Mouse (Mus musculus): ENCODE measurements at regions not wholly inside any gene's neighbourhood (a gene's known extent, or its start where the extent isn't known, plus 50 kb on each side); places are given as distances from the start of the nearest gene placed in this dataset.

- ATAC-seq = no peak
These were observed 78.6 kb upstream of the Nkx1-1 start for GRCm38 (mm10) chr5:33512253-33512884.

DNA sequence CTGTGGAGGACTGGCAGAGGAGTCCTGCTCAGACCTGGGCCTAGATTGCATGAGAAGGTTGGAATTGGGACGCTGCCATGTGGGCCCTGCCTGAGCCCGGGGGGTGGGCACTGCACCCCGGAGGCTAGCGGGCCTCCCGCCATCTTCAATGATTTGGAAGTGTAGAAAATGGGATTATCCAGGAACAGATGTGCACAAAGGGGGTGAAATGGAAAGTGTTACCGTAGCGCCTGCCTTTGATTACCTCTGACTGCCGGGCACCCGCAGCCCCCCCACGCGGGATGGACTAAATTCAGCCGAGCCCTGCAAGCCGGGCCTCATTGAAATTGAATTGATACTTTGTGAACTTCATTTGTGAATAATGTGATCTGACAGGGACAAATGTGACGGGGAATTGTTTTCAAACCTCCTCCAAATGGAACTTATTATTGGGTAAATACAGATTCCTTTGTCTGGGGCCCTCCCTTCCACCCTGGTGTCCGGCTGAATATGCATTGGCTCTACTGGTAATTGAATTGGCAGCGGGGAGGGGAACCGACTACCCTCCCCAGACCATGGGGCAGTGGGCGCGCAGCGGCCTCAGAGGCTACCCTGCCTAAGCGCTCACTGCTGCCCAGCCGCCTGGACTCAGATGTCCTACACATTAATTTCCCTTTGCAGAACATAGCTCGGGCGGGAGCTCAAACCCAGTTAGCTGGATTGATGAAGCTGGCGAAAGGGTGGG, 77.9 kb upstream of the Nkx1-1 start:
- no peak for ATAC-seq

DNA sequence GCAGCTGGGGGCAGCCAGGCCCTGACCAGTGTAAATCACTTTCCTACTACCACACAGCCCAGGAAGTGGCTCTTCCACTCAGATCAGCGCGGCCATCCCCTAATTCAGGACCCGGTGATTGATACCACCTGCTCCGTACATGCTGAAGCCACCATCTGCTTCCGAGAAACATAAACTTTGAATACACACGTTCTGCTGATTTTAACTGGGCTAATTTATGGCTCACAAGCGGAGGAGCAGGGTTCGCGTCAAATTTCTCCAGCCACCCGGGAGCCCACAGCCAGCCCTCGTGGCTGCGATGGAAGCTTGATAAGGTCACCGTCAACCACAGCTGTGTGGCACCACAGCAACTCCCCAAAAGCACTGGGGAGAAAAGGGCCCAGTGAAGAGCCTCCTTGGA, 72.0 kb upstream of the Nkx1-1 start:
- no peak for ATAC-seq

- no peak for ATAC-seq
These were observed 68.1 kb upstream of the Nkx1-1 start for GRCm38 (mm10) chr5:33501735-33502495.

DNA sequence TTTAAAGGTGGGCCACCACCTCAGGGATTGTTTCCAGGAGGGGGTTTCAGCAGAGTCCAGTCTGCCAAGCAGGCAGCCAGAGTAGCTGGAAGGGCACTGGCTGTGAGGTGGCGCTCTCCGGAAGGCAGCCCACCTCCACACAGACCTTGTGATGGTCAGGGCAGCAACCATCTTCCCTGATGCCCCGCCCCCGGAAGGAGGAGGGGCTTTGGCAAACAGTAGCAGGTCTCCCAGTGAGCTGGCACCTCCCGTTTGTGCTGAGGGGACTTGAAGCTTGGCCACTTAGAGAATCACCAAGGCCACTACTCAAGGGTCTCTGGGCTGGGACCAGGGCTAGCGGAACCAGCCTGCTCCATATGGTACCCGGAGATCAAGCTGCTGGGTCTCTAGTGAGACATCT, 67.4 kb upstream of the Nkx1-1 start:
- no peak for ATAC-seq

GRCm38 (mm10) chr5:33495900-33496529, 62.2 kb upstream of the Nkx1-1 start:
- no peak for ATAC-seq

DNA sequence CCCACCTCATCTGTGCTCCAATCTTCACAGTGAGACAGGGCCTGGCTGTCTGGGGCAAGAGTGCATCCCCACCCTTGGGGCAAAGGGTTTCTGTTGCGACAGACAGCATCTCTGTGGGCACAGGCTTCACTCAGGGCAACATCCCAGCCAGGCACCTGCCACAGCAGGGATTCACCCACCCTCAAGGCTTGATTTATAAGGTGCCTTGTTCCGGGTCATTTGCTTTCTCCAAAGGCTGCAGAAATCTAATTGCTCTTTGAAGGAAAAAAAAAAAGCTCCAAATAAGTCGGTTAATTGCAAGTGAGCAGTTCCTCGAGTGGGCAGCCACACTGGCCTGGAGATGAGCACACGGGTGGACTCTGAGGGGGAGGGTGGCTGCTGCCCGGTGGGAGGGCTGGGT, 61.5 kb upstream of the Nkx1-1 start:
- no peak for ATAC-seq

- no peak for ATAC-seq
These were observed 59.0 kb upstream of the Nkx1-1 start for GRCm38 (mm10) chr5:33492604-33493315.

- ATAC-seq = no peak
These were observed 55.5 kb upstream of the Nkx1-1 start for GRCm38 (mm10) chr5:33489286-33489685.

- no peak for ATAC-seq
These were observed 54.4 kb upstream of the Nkx1-1 start for GRCm38 (mm10) chr5:33488152-33488561.

DNA sequence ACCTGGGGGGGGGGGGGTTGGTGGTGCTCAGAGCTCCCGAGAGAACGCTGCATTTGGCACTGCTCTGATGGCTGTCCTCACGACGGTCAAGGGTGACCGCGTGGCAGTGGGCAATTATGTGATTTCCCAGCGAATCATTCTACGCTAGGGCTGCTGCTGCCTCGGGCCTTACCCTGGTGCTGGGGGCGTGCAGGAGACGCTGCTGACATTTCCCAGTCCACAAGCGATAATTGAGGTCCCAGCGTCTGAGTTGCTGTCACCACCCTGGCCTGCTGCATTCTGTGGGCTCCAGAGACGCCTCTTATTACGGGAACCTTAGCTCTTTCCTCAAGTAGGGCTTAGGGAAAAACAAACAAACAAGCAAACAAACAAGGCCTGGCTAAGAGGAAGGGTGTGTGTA, 52.0 kb upstream of the Nkx1-1 start:
- ATAC-seq = no peak
